Mouse (Mus musculus): Measurements from ENCODE around the gene Cryaa.
A peak's percentile ranks its signal among the peaks of the same experiment; 100 is the strongest.
"Not testable (repeated sequence)": the region's sequence is repeated elsewhere in the genome, so short reads cannot be mapped to it uniquely, and the experiment has no call there.

Cryaa gene

DNA sequence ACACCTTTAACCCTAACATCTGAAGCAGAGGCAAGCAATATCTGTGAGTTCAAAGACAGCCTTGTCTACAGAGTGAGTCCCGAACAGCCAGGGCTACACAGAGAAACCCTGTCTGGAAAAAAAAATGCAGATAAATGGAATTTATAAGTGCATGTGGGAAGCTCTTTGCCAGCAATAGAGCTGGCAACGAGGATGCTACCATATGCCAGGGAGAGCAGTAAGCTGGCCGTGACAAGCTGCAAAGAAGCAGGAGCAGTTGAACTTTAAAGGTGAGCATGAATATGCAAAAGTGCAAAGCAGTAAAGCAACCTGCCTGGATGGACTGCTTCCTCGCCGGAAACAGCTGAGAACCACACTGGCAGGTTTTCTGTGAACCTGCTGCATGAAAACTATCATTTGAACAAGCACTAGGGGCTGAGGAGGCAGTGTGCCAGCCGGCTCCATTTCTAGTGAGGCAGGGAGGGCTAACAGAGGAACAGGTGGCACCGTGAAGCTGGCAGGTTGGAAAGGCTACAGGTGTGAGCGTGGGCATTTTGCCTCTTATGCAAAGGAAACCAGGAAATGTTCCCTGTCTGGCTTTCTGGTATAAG is 16.9 kb upstream of the Cryaa start:
- no peak for DNase-seq

DNA sequence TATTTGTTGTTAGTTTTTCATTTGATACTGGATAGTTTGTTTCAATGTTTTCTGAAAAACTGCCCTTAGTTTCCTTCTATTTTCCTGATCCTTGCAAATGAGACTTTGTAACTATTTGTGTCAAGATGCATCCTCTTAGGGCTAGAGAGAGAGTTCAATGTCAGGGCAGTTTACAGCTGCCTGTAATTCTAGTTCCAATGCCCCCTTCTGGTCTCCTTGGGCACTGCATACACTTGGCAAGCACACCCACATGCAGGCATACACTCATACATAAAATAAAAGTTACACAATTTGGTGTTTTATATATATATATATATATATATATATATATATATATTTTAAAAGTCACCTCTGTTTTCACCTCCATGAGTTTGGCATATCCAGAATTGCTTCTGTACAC is 14.8 kb upstream of the Cryaa start:
- no peak for DNase-seq

DNA sequence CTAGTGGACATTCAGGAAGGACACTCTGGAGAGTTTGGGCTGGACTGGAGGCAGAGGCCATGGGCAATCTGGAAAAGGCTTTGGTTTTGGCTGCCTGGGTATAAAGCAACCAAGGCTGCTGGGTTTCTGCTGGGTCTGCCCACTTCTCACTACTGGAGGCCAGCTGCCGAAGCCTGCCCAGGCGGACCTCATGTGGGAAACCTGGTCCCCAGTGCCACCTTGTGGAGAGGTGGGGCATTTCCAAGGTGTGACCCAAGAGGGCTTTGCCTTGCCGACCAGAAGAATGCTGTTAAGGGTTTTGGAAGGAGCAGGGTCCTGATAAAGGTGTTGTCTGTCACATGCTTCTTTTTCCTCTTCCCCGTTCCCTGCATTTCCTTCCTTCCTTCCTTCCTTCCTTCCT is 12.8 kb upstream of the Cryaa start:
- DNase-seq = peak; percentile 65 to 72

DNA sequence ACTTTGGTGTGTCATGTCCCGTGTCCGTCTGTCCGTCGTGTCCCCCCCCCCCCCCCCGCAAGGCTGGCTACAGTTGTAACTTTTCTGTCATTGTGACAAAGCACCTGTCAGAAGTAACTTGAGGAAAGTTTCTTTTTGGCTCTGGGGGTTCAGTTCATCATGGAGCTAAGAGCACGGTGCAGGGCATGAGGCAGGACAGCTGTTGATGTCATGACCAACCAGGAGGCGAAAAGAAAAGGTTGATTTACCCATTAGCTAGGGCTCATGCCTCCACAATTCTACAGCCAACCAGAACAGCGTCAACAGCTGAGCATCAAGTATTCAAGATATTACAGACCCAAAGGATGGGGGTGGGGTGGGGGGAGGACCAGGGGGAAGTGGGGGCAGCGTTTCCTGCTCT is 9.3 kb upstream of the Cryaa start:
- DNase-seq = no peak

DNA sequence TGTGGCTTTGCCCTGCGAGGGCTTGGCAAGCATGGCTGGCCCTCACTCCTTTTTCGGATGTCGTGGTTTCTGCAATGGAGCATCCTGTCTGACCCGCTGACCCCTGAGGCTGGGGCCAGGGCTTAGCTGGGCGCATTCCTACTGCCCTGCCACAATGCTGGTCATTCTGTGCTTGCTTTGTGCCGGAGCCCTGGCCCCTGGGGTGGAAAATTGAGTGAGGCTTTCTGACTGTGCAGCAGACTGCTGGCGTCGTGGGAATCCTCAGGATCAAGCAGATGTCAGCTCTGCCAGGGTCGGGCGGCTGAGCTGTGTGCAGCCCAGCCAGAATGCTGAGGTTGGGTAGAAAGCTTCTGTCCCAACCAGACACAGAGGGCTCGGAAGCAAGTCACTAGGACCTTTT is 7.4 kb upstream of the Cryaa start:
- DNase-seq = no peak

DNA sequence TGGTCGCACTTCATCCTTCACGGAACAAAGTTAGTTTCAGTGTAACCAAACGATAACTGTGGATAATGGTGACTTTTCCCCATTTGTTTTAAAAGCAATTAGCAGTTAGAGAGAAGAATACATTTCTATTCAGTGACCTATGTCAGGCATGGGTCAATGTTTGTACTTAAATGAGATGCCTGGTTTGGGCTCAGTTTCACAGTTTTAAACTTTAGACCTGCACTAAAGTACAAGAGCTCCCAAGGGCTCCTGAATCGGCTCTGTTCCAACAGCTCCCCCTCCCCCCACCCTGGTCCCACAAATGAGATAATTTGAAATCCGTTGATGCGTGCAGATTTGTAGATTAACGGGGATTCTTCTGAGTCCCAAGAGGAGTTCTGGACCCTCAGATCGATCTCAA is 5.9 kb upstream of the Cryaa start:
- DNase-seq = no peak

DNA sequence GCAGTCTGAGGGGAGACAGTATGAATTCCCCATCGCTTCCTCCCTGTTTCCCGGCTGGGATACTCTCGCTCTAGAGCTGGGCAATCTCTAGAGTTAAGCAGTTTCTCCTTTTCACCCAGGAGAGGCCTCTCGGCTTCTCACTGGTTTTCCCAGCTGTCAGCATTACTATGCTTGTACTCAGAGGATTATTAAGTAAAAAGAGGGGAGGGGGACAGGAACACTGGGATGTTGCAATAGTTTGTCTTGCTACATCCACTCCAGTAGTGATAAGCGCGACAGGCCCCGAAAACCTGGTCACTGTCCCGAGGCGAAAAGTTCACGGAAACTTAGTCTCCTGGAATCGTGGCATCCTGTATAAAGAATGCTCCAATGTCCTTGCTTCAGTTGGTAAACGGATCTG is 5.3 kb upstream of the Cryaa start:
- DNase-seq = no peak

DNA sequence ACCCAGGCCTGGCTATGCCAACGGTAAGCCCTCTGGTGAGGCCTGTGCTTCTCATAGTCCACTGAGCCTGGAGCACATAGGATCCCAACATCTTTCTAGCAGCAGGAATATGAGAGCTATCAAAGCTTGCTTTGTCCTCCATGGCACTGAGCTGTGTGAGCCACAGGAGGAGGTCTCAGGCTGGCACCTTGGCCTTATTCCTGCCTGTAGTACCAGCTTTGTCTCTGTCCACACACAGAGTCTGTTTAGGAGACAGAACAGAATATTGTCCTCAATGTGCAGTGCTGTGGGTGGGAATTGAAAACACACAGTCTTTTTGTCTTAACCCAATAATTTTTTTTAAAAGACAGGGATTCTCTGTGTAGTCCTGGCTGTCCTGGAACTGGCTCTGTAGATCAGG is 3.2 kb upstream of the Cryaa start:
- no peak for DNase-seq

DNA sequence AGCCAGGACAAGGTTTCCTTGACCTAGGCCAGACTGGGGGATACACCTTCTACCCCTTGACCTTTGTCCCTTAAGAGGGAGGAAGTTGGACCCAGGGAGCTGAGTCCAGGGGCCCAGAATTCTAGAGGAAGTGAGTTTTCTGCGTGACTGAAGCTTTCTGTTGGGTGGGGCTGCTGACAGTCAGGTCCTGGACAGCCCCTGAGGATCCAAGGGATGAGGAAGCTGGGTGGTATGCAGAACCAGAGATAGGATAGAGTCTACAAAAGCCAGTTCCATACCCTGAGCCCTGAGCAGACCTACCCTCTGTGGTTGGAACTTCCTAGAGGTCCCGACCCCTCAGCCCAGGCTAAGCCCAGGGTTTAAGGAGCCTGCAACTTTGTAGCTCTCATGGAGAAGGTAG is 2.8 kb downstream of the Cryaa start:
- no peak for DNase-seq

DNA sequence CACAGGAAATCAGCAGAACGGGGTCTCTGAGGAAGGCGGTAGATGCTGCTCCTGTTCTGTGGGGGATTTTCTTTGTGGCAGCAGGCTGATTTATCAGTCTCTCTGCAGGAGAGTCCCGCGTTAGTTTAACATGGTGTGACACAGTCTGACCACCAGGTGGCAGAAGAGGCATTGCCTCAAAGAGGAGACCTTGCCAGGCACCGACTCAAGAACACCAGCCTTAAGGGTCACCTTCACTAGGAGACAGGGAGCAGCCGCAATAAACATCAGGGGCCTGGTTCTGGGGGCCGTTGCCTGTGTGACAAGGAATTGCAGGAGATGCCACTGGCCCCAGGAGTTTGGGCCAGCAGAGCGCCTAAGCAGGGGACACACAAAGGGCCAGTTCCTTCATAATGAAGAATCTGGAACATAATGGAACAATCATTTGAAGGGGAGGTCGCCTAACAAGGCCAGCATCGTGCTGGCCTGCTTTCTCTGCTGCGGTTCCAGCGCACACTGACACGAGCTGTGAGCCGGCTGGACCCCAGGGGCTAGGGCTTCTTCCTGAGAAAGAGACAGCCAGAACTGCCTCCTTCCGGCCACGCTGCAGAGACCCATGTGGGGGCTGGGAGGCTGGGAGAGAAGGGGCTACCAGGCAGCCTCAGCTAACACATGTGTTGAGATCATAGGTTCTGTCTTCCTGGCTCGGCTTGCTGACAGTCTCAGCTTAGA is 8.1 kb downstream of the Cryaa start:
- peak; percentile 47 to 55 for DNase-seq

DNA sequence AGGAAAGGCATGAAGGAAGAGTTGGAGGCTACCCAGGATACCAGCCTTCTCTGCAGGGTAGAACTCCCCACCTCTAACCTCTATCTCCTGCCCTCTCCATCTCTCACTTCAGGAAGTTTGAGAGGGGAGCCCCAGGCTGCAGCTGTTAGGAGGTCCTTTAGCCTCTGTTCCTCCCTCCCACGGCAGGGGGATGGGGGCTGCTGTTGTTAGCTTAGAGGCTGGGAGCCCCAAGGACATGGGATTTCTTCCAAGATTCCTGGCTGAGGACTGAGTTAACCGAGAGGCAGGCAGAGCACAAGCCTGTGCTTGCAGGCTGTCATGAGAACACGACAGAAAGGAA is 8.6 kb downstream of the Cryaa start:
- no peak for DNase-seq

DNA sequence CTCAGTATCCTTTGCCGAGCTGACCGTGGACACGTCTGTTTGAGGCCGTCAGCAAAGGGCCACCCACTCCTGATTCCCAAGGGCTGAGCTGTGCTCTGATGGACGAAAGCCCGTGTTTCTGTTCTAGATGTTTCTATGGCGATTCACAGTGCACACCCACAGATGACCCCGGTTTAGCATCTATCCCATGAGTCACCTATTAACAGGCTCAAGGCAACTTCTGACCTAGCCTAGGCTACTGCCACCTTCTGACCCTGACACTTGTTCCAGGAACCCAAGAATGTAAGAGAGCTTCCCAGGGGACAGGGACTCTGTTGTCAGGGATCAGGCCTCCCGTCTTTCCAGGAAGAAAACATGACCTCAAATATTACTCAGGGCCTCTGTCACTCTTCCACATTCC is 10.5 kb downstream of the Cryaa start:
- no peak for DNase-seq

DNA sequence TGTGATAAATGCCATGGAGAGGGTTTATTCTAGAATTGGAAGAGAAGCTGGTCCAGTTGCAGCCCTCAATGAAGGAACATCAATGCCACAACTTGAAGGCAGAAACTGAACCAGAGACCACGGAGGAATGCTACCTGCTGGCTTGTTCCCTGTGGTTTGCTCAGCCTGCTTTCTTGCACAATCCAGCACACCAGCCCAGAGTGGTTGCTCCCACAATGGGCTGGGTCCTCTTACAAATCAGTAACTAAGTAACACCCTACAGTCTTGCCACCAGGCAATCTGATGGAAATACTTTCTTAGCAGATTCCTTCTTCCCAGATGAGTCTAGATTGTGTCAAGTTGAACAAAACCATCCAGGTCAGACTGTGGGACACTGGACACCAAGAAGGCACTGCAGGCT is 12.0 kb downstream of the Cryaa start:
- DNase-seq = no peak

DNA sequence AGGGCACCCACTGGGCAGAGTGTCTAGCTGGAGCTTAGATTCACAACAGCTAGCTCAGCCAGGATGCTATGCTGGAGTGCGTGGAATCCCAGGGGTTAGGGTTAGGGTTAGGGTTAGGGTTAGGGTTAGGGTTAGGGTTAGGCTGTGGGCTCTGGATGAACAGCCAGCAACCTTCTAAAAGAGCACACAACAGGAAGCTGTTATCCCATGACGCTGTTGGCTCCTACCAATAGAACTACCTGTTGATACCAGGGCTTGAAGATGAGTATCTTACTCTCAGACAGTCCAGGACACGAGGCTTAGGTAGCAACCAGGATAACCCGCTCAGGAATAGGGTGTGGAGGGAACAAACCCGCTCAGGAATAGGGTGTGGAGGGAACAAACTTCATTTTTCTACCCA is 15.3 kb downstream of the Cryaa start:
- no peak for DNase-seq

DNA sequence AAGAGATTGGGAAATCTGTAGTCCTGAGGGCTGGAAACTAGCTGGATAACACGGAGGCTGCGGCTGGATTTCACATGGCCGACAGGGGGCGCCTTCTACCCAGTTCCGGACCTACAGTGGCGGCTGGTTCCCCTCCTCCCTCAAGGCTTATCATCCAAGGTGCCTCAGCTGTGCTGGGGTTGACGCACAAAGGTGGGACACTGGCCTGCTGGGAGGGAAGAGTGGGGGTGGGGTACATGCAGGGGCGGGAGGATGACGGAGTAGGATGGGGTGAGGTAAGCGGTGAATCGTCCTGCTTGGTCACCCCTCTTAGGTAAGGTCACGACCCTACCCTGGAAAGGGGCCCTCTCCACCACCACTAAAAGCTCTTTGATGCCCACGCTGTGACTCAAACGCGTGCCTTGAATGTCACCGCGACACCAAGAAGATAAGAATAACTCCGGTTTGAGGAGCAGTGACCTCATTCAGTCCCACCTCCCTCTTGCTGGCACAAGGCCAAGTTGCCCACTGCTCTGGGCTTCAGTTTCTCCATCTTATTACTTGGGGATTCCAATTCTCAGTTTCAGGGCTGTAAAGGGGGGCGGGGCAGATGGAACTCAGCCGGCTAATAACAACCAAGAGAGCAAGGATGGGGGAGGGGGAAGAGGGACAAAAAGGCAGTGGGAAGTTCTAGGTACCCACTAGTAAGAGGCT is 15.9 kb downstream of the Cryaa start:
- DNase-seq = peak; percentile 55

DNA sequence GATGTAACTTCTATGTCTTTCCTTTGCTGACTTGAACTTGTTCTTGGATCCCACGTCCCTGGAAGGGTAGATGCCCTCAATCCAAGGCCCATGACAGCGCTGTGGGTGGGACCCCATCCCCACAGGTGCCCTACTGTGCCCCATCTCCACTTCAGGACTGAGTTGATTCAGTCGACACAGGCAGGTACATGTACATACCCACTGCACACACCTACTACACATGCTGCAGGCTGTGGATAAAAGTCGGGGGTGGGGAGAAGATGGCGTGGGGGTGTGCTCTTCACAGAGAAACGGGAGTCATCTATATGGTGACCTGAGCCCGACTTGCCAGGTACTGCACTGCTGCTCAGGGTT is 16.4 kb downstream of the Cryaa start:
- no peak for DNase-seq

DNA sequence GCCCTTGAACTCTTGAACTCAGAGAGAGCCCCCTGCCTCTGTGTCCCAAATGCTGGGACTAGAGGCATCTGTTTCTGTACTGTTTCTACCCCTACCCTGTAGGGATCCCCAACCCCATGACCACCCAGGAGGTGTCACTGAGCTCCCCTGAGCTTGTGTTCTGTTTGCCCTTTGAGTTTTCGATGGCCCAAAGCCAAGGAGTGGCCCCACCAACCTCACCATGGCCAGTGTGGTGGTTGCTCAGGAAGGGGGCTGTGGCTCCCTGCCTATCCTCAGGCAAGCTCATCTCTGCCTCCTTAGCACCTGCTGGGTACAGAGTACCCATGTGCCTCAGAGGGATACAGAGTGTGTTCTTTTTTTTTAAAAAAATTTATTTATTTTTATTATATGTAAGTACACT is 17.3 kb downstream of the Cryaa start:
- no peak for DNase-seq

DNA sequence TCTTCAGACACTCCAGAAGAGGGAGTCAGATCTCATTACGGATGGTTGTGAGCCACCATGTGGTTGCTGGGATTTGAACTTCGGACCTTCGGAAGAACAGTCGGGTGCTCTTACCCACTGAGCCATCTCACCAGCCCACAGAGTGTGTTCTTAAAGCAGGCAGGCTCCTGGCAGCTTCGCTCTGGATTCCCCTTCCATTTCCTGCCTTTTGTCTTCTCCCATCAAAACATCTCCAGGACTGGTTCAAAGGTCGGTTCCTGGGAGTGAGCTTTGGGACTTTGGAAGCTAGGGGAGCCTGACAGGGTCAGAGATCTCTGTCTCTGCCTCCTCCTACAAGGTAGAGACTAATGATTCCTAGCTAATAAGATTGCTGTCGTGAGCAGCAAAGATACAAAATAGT is 17.7 kb downstream of the Cryaa start:
- DNase-seq = not testable (repeated sequence)

DNA sequence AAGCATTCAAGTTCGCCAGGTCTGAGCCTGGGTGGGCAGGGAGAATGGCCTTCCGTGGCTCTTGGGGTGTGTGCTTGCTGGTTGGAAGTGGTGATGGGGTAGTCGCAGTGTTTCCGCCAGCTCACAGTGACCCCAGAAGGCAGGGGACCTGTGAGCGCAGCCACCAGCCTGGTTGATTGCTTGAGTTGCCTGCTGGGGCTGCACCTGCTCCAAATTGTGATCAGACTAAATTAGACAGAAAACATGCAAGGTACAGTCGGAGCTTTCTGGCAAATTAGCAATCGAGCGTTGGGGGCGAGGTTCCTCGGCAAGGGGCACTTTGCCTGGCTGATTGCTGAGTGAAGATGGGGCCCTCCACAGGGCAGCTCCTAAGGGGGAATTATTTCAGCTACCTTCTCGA is 20.7 kb downstream of the Cryaa start:
- DNase-seq = no peak

DNA sequence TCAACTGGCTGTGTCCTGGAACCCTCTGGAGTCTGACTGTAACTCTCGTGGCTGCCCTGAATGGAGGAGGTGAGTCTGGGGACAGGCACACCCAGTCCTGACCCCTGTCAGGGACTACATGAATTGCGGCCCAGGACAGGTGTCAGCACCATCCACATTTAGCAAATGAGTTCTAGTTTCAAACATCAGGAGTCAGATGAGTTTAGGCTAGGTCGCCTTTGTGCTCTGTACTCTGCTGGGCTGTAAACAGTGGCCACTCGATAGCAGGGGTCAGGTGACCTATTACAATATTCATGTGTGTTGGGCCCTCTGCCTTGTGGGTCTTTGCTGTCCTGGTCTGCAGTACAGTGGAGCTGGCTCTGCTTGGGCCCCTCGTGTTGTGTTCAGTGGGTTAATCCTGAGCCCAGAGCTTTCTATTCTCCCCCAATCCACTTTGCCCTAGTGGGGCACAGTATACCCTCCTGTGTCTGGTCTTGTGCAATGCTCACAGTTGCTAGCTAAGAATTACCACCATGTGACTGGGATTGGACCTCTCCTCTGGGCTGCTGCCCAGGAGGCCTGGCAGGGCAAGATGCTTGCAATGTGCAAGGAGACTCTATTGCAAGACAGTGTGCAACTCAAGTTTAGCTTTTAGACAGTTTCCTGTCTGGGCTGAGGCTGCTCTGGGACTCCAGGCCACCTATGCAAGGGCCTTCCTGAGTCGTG is 25.8 kb downstream of the Cryaa start:
- DNase-seq = no peak

DNA sequence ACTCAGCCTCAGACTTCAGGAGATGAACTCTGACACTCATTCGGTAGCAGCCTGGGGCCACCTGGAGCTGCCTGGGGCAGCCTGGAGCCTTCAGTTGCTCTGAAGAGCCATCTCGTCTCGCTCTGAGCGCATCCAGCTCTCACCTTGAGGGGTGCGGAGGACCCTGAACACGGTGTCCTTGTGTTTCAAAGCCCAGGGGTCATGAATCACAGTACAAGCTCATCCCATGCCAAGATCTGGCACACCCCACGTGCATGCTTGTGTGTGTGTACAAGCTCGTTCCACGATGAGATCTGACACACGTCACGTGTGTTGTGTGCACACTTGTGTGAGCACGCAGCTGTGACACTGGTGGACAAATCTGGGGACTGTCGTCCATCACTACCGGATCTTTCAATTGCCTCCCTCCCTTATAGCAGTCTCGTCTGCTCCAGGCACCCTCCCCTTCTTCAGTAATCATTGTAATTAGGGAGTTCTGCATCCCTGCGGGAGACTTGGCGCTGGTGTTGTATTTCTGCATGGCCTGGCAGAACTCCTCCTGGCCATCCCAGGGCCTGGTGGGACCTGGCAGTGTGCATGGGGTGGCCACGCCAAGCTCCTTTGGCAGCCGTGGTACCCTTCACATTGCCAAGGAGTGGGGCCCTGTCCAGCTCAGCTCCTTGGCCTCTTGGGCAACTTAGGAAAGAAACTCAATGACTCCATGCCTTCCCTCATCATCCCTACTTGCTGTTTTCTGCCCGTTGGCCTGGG is 27.8 kb downstream of the Cryaa start:
- no peak for DNase-seq

DNA sequence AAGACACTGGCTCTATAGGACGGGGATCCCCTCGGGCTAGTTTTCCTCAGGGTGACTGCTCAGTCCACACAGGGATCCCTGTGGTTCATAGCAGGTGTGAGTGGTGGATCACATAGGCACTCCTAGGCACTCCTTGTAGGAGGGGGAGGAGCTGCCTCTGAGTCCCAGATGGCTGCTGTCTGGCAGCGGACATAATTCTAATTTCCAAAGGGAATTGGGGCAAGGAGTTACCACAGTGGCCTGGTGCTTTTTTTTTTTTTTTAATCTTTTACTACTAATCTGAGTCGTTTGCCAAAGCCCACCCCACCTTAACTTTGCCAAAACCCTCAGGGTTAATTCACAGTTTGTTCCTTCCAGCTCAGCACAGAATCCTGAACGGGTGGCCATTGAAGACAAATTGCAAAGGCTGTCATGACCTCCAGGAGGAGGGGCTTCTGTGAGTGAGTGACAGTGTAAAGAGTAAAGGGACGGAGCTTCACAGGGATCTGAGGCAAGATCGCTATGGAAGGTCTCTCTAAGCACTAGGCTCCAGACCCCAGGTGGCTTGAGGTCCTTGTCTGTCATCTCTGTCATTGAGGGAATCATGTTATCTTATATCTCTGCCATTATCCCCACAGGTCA is 31.6 kb downstream of the Cryaa start:
- no peak for DNase-seq

DNA sequence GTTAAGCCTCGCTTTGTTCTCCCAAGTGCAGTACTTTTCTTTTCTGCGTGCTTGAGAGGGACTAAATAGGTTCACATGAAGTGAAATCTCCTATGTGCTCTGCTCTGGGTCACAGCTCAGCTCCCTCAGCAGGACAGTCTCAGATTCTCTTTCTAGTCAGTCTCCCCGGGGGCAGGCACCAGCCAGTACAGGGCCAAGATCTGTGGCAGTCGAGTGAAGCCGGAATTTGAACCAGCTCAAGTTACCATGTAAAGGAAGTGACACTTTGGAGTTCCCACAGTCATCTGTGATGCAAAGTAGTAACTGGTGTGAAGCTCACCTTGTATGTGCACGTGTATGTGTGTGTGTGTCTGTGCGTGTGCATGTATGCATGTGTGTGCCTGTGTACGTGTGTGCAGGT is 32.8 kb downstream of the Cryaa start:
- DNase-seq = no peak
